ENCODE assay signal across 11 mouse cellular contexts in the genomic region with DNA sequence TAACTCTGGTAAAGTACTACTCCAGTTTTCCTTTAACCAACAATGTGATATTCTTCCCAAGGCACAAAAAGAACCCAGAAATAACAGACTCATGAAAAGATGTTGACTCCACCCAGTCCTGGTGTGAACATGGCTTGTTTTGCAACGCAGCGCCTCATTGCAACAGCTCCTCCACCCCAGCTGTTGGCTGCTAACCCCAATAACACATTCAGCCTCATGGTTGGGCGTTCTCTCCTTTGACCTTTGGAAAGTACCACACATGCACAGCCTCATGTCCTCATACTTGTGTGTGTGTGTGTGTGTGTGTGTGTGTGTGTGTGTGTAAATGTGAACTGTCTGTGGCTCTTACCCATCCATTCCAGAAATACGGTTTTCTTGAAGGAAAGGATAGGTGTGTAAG. TPM values are rescaled to one million over a fixed set of nuclear protein-coding genes. Genes with fewer than 3 reads are reported as not detected.
DNase-seq lines count a peak whose midpoint lies in the region; ATAC-seq lines count a peak whose summit lies in the region.
"Had no signal": no experiment of that assay in that cellular context is flagged by ENCODE, and none has a peak within 500 bp of the region (broad histone marks: within the 10 kb centered on the region; RNA-seq: fewer than 3 reads in every experiment).

No protein-coding gene starts in this region.

- 91% methylated on average over 4 of the region's 4 CpGs for WGBS in kidney, embryonic 16.5 days

- H3K4me2 ChIP-seq in kidney, embryonic 16.5 days (replicated peaks; ENCODE audit: low read depth, low read length), result no peak overlapping the region

- no peaks in the 10 kb centered on the region for H3K36me3 ChIP-seq in kidney, embryonic 16.5 days (ENCODE audit: insufficient read depth, low read length)
- H3K36me3 ChIP-seq: hindbrain, embryonic 10.5 days had no signal

- H3K27me3 ChIP-seq in kidney, embryonic 16.5 days (ENCODE audit: insufficient read depth, low read length), result no peaks in the 10 kb centered on the region

- ATAC-seq in kidney, embryonic 16.5 days (ENCODE audit: low FRiP score, low TSS enrichment), result no peak

- H3K9ac ChIP-seq in kidney, embryonic 16.5 days (replicated peaks; ENCODE audit: low read length), result no peak overlapping the region

- H3K27ac ChIP-seq in kidney, embryonic 16.5 days (ENCODE audit: low read length), result no peak overlapping the region
- H3K27ac ChIP-seq: hindbrain, embryonic 10.5 days had no signal

- H3K4me3 ChIP-seq in kidney, embryonic 16.5 days (ENCODE audit: low read length), result no peak overlapping the region
- H3K4me3 ChIP-seq: hindbrain, embryonic 10.5 days had no signal

- peak; percentile 10 for DNase-seq in adrenal gland, postnatal 10 days
- DNase-seq in adrenal gland, adult 18-20 months (ENCODE audit: low spot score in 2 of 2), result no peak
- DNase-seq in urinary bladder, postnatal 14 days (ENCODE audit: low spot score), result peak; percentile 9
- DNase-seq in urinary bladder, postnatal 10 days (ENCODE audit: low spot score), result no peak
- peak; percentile 44 for DNase-seq in lung, postnatal 10 days
- no peak for DNase-seq in kidney, postnatal 10 days
- DNase-seq in right cerebral cortex, postnatal 36 days (ENCODE audit: low spot score in 2 of 2), result no peak
- DNase-seq: cerebellum, postnatal 14 days; kidney, postnatal 14 days had no signal

- H3K4me1 ChIP-seq in kidney, embryonic 16.5 days (ENCODE audit: insufficient read depth, low read length), result no peaks in the 10 kb centered on the region
- H3K4me1 ChIP-seq: hindbrain, embryonic 10.5 days had no signal

- no peaks in the 10 kb centered on the region for H3K9me3 ChIP-seq in kidney, embryonic 16.5 days (ENCODE audit: low read length)
- H3K9me3 ChIP-seq: hindbrain, embryonic 10.5 days had no signal

RNA-seq across cellular contexts. Expression of a gene that starts 37.0 kb away (rescaled TPM):
- 1 to 10 TPM; 5.2 to 5.7 TPM for total RNA-seq in adrenal gland, postnatal 10 days (2021)
- total RNA-seq in adrenal gland, adult 18-20 months (2021), result 1 to 10 TPM; 1.8 to 4.6 TPM
- polyA plus RNA-seq in kidney, embryonic 16.5 days (2015; fragmentation: Nextera tagmentation; extraction: Ambion mirVana), result 1.7 and 1.8 TPM in 2 replicates

Comparison
In these comparisons a context has a peak if more than half of its experiments do, and no peak if none do; other contexts are left out.
1. DNase-seq: peak in adrenal gland, postnatal 10 days (single experiment), urinary bladder, postnatal 14 days (single experiment) and lung, postnatal 10 days (single experiment); none in adrenal gland, adult 18-20 months (0 of 2), urinary bladder, postnatal 10 days (single experiment), kidney, postnatal 10 days (single experiment) and right cerebral cortex, postnatal 36 days (0 of 2).